In the genomic region with DNA sequence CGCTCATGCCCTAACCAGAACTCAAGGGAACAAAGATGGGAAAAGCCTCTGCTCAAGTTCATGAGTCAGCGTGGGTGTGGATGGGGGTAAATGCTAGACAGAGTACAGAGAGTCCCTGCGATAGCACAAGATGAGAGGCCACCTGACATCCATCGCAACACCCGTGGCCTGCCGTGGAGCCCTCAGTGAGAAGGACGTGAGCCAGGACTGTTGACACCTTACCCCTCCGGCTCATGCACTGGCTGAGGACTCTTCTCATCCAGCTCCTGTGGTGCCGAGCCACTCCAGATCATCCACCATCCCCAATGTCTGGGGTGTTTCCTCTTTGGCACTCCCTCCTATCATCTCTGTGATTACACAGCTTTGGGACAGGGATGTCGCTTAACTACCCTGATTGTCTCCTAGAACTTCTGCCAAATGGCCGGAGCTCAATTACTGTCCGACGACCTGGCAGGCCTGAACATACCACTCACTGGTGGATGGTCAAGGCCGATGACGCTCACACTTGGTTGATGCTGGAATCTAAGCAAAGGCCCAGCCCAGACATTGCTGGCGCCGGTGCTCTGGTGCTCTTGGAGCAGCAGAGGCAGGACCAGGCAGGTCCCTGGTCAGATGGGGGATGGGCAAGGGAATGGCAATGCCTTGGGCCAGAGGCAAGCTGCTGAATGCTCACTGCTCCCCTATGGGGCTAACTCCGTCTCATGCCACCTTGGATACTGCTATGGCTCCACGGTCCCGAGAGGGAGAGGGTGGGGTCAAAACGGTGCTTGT, we compare ENCODE assay signal across 14 mouse cellular contexts. TPM values are rescaled to one million over a fixed set of nuclear protein-coding genes. Genes with fewer than 3 reads are reported as not detected.
A peak's percentile ranks its signal among the peaks of the same experiment; 100 is the strongest.
DNase-seq lines count a peak whose midpoint lies in the region; ATAC-seq lines count a peak whose summit lies in the region.
"Had no signal": no experiment of that assay in that cellular context is flagged by ENCODE, and none has a peak within 500 bp of the region (broad histone marks: within the 10 kb centered on the region; RNA-seq: fewer than 3 reads in every experiment).

No protein-coding gene starts in this region.

- no peak overlapping the region for H3K4me2 ChIP-seq in kidney, embryonic 16.5 days (replicated peaks; ENCODE audit: low read depth, low read length)
- H3K4me2 ChIP-seq: forebrain, embryonic 15.5 days; liver, embryonic 13.5 days had no signal

- no peak for ATAC-seq in kidney, embryonic 16.5 days (ENCODE audit: low FRiP score, low TSS enrichment)
- ATAC-seq: forebrain, embryonic 15.5 days; inflammation-experienced regulatory T-cells, adult 6 months had no signal

- DNase-seq in cerebellum, adult 18-20 months, result peak; percentile 53 to 54
- DNase-seq in cerebellum, adult 11-12 months, result no peak
- DNase-seq in kidney, adult 18-20 months, result no peak
- DNase-seq in cerebellum, postnatal 14 days, result peak; percentile 59 to 61
- DNase-seq in heart, postnatal 4 days, result peak; percentile 37
- no peak for DNase-seq in right cerebral cortex, postnatal 10 days (ENCODE audit: low spot score in 2 of 2)
- DNase-seq in lung, postnatal 25 days (ENCODE audit: low spot score), result no peak
- DNase-seq: kidney, postnatal 4 days; liver, embryonic 13.5 days had no signal

- H3K4me3 ChIP-seq in kidney, embryonic 16.5 days (ENCODE audit: low read length), result no peak overlapping the region
- H3K4me3 ChIP-seq: forebrain, embryonic 15.5 days; left cerebral cortex, adult 2 months; liver, embryonic 13.5 days had no signal

- no peaks in the 10 kb centered on the region for H3K9me3 ChIP-seq in kidney, embryonic 16.5 days (ENCODE audit: low read length)
- H3K9me3 ChIP-seq: forebrain, embryonic 15.5 days; liver, embryonic 13.5 days had no signal

- H3K27ac ChIP-seq in kidney, embryonic 16.5 days (ENCODE audit: low read length), result 0 out of 2 replicates have a peak overlapping the region, but pooled peaks have one; percentile 21
- H3K27ac ChIP-seq: forebrain, embryonic 15.5 days; left cerebral cortex, adult 2 months; liver, embryonic 13.5 days had no signal

- 56% methylated on average over 21 of the region's 21 CpGs for WGBS in kidney, embryonic 16.5 days

- peaks cover 3% of the 10 kb centered on the region; the same call in 1 of the 2 replicates for H3K27me3 ChIP-seq in kidney, embryonic 16.5 days (ENCODE audit: insufficient read depth, low read length)
- H3K27me3 ChIP-seq: forebrain, embryonic 15.5 days had no signal

- no peak overlapping the region for H3K9ac ChIP-seq in kidney, embryonic 16.5 days (replicated peaks; ENCODE audit: low read length)
- H3K9ac ChIP-seq: forebrain, embryonic 15.5 days; liver, embryonic 13.5 days had no signal

- H3K36me3 ChIP-seq in kidney, embryonic 16.5 days (ENCODE audit: insufficient read depth, low read length), result no peaks in the 10 kb centered on the region
- H3K36me3 ChIP-seq: forebrain, embryonic 15.5 days; G1E; liver, embryonic 13.5 days had no signal

- peaks cover 81% of the 10 kb centered on the region for H3K4me1 ChIP-seq in kidney, embryonic 16.5 days (ENCODE audit: insufficient read depth, low read length)

RNA-seq across cellular contexts. Expression of a gene that starts 25.8 kb away (rescaled TPM):
- polyA plus RNA-seq in kidney, embryonic 16.5 days (2015; fragmentation: Nextera tagmentation; extraction: Ambion mirVana), result 10.4 and 10.5 TPM in 2 replicates
- total RNA-seq in heart, postnatal 4 days (2021), result 10 to 100 TPM; 42.1 to 43.3 TPM
- polyA plus RNA-seq: G1E had no signal

RNA-seq across cellular contexts. Expression of a gene that starts 53.0 kb away (rescaled TPM):
- 14.0 and 14.5 TPM in 2 replicates for polyA plus RNA-seq in kidney, embryonic 16.5 days (2015; fragmentation: Nextera tagmentation; extraction: Ambion mirVana)
- total RNA-seq in heart, postnatal 4 days (2021), result 1 to 10 TPM; 6.9 to 8.2 TPM

Comparison
In these comparisons a context has a peak if more than half of its experiments do, and no peak if none do; other contexts are left out.
1. DNase-seq: peak in cerebellum, adult 18-20 months (2 of 2), cerebellum, postnatal 14 days (2 of 2) and heart, postnatal 4 days (single experiment); none in cerebellum, adult 11-12 months (single experiment), kidney, adult 18-20 months (single experiment), right cerebral cortex, postnatal 10 days (0 of 2) and lung, postnatal 25 days (single experiment).